21 mouse cellular contexts compared by ENCODE assay signal in the genomic region with DNA sequence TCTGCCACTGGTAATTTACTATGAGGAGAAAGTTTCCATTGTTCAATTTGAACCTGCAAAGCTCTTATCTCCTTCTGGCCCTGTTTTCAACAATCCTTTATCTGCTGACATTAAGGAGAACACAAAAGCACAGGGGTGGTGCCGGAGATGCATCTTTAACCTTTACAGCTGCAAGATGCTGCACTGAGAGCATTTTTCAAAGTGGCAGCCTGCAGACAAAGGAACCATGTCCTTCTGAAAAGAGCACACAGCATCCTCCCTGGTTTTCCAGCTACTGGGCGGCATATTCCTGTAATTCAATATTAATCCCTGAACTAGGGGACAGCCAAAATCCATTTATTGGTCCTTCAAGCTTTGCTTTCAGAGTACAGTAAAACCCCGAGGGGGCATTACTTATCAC.
DNase-seq lines count a peak whose midpoint lies in the region; ATAC-seq and TF ChIP-seq lines count a peak whose summit lies in the region.
"Had no signal": no experiment of that assay in that cellular context is flagged by ENCODE, and none has a peak within 500 bp of the region (broad histone marks: within the 10 kb centered on the region; RNA-seq: fewer than 3 reads in every experiment).

No protein-coding gene starts in this region.

- no peaks in the 10 kb centered on the region for H3K36me3 ChIP-seq in hindbrain, embryonic 12.5 days
- H3K36me3 ChIP-seq in hindbrain, postnatal 0 days (ENCODE audit: insufficient read depth, low read length) = no peaks in the 10 kb centered on the region
- no peaks in the 10 kb centered on the region for H3K36me3 ChIP-seq in ES-Bruce4 (ENCODE audit: control insufficient read depth, insufficient read depth, low read length, poor library complexity, severe bottlenecking)
- H3K36me3 ChIP-seq in forebrain, embryonic 13.5 days (ENCODE audit: poor library complexity, severe bottlenecking) = no peaks in the 10 kb centered on the region
- no peaks in the 10 kb centered on the region for H3K36me3 ChIP-seq in embryonic facial prominence, embryonic 10.5 days (replicated peaks)
- H3K36me3 ChIP-seq: embryonic facial prominence, embryonic 15.5 days; limb, embryonic 10.5 days; stomach, embryonic 15.5 days had no signal

- no peak for TF ChIP-seq POLR2A in ES-Bruce4 (IDR thresholded peaks at IDR 0.05; ENCODE audit: insufficient read depth, low read length)

- 0 out of 2 replicates have a peak, but pooled peaks have one; percentile 64 for TF ChIP-seq EP300 in ES-Bruce4 (IDR thresholded peaks at IDR 0.05; ENCODE audit: insufficient read depth, low read depth, low read length)

- TF ChIP-seq CTCF in hindbrain, postnatal 0 days (IDR thresholded peaks at IDR 0.05; ENCODE audit: low read depth) = no peak
- TF ChIP-seq CTCF in ES-Bruce4 (IDR thresholded peaks at IDR 0.05; ENCODE audit: low read depth, low read length) = no peak

- H3K4me3 ChIP-seq in hindbrain, embryonic 12.5 days = no peak overlapping the region
- no peak overlapping the region for H3K4me3 ChIP-seq in hindbrain, postnatal 0 days (ENCODE audit: low read length)
- no peak overlapping the region for H3K4me3 ChIP-seq in ES-Bruce4 (ENCODE audit: low read depth, low read length)
- no peak overlapping the region for H3K4me3 ChIP-seq in forebrain, embryonic 13.5 days
- H3K4me3 ChIP-seq in embryonic facial prominence, embryonic 10.5 days = no peak overlapping the region
- H3K4me3 ChIP-seq: embryonic facial prominence, embryonic 15.5 days; limb, embryonic 10.5 days; stomach, embryonic 15.5 days had no signal

- peak; percentile 18 for DNase-seq in embryo, embryonic 10 days (ENCODE audit: low spot score)
- no peak for DNase-seq in embryo, embryonic 9.5 days (ENCODE audit: extremely low spot score)
- no peak for DNase-seq in hindbrain, postnatal 0 days (ENCODE audit: low spot score)
- DNase-seq in gastrocnemius, postnatal 10 days = no peak
- DNase-seq in embryonic facial prominence, embryonic 10.5 days (ENCODE audit: low spot score) = no peak
- DNase-seq: adrenal gland, adult 2 months; cerebellum, adult 8-10 months; heart, postnatal 36 days; kidney, adult 9 months; kidney, postnatal 36 days; liver, postnatal 0 days; lung, postnatal 10 days; right cerebral cortex, postnatal 14 days; thymus, adult 18-20 months; thymus, postnatal 4 days had no signal

- no peak overlapping the region; the same call in none of the 2 replicates for H3K27ac ChIP-seq in hindbrain, embryonic 12.5 days
- H3K27ac ChIP-seq in hindbrain, postnatal 0 days = no peak overlapping the region
- H3K27ac ChIP-seq in ES-Bruce4 (ENCODE audit: insufficient read depth, low read length) = no peak overlapping the region
- peak overlapping the region; percentile 35; the same call in 1 of the 2 replicates for H3K27ac ChIP-seq in forebrain, embryonic 13.5 days
- no peak overlapping the region for H3K27ac ChIP-seq in embryonic facial prominence, embryonic 10.5 days (replicated peaks)
- H3K27ac ChIP-seq: embryonic facial prominence, embryonic 15.5 days; limb, embryonic 10.5 days; stomach, embryonic 15.5 days had no signal

- peaks cover 61% of the 10 kb centered on the region for H3K4me1 ChIP-seq in hindbrain, embryonic 12.5 days
- peaks cover 20% of the 10 kb centered on the region for H3K4me1 ChIP-seq in hindbrain, postnatal 0 days (ENCODE audit: insufficient read depth, low read length)
- peaks cover 1% of the 10 kb centered on the region for H3K4me1 ChIP-seq in ES-Bruce4 (ENCODE audit: control insufficient read depth, insufficient read depth, low read length)
- peaks cover 91% of the 10 kb centered on the region for H3K4me1 ChIP-seq in forebrain, embryonic 13.5 days
- peaks cover 56% of the 10 kb centered on the region for H3K4me1 ChIP-seq in embryonic facial prominence, embryonic 10.5 days
- H3K4me1 ChIP-seq: stomach, embryonic 15.5 days had no signal

- no peaks in the 10 kb centered on the region for H3K27me3 ChIP-seq in hindbrain, embryonic 12.5 days
- no peaks in the 10 kb centered on the region for H3K27me3 ChIP-seq in hindbrain, postnatal 0 days (ENCODE audit: insufficient read depth, low read length)
- H3K27me3 ChIP-seq in ES-Bruce4 (ENCODE audit: control insufficient read depth, insufficient read depth, low read length, poor library complexity, severe bottlenecking) = no peaks in the 10 kb centered on the region
- H3K27me3 ChIP-seq in forebrain, embryonic 13.5 days = no peaks in the 10 kb centered on the region
- no peaks in the 10 kb centered on the region for H3K27me3 ChIP-seq in embryonic facial prominence, embryonic 10.5 days (replicated peaks; ENCODE audit: low read depth, poor library complexity, severe bottlenecking)
- H3K27me3 ChIP-seq: embryonic facial prominence, embryonic 15.5 days; stomach, embryonic 15.5 days had no signal

- no peak for ATAC-seq in hindbrain, embryonic 12.5 days (ENCODE audit: low FRiP score)
- no peak for ATAC-seq in hindbrain, postnatal 0 days
- no peak for ATAC-seq in forebrain, embryonic 13.5 days
- ATAC-seq: liver, postnatal 0 days had no signal

- 0 out of 2 replicates have a peak overlapping the region, but pooled peaks have one; percentile 4 for H3K9ac ChIP-seq in hindbrain, embryonic 12.5 days
- H3K9ac ChIP-seq in hindbrain, postnatal 0 days (replicated peaks; ENCODE audit: low read length) = no peak overlapping the region
- no peak overlapping the region for H3K9ac ChIP-seq in ES-Bruce4 (ENCODE audit: low read depth, poor library complexity, severe bottlenecking)
- no peak overlapping the region for H3K9ac ChIP-seq in forebrain, embryonic 13.5 days
- H3K9ac ChIP-seq: embryonic facial prominence, embryonic 15.5 days; liver, postnatal 0 days; stomach, embryonic 15.5 days had no signal

- WGBS in hindbrain, embryonic 12.5 days = 16% methylated on average over 3 of the region's 3 CpGs
- 32% methylated on average over 3 of the region's 3 CpGs for WGBS in hindbrain, postnatal 0 days
- 16% methylated on average over 3 of the region's 3 CpGs for WGBS in forebrain, embryonic 13.5 days
- 33% methylated on average over 3 of the region's 3 CpGs for WGBS in embryonic facial prominence, embryonic 10.5 days

- no peaks in the 10 kb centered on the region for H3K9me3 ChIP-seq in hindbrain, embryonic 12.5 days (replicated peaks)
- H3K9me3 ChIP-seq in hindbrain, postnatal 0 days (ENCODE audit: low read length) = no peaks in the 10 kb centered on the region
- no peaks in the 10 kb centered on the region for H3K9me3 ChIP-seq in ES-Bruce4 (replicated peaks; ENCODE audit: control insufficient read depth, insufficient read depth, low read length, poor library complexity, severe bottlenecking)
- H3K9me3 ChIP-seq in forebrain, embryonic 13.5 days (replicated peaks) = no peaks in the 10 kb centered on the region
- no peaks in the 10 kb centered on the region for H3K9me3 ChIP-seq in embryonic facial prominence, embryonic 10.5 days
- H3K9me3 ChIP-seq: embryonic facial prominence, embryonic 15.5 days; limb, embryonic 10.5 days; stomach, embryonic 15.5 days had no signal

- no peak overlapping the region for H3K4me2 ChIP-seq in hindbrain, embryonic 12.5 days (replicated peaks)
- no peak overlapping the region for H3K4me2 ChIP-seq in hindbrain, postnatal 0 days (ENCODE audit: low read depth, low read length)
- H3K4me2 ChIP-seq in forebrain, embryonic 13.5 days = 0 out of 2 replicates have a peak overlapping the region, but pooled peaks have one; percentile 5
- H3K4me2 ChIP-seq: embryonic facial prominence, embryonic 15.5 days; stomach, embryonic 15.5 days had no signal
